Mouse (Mus musculus) forebrain, embryonic 14.5 days (tissue): ENCODE measurements around the gene Dync2h1. TPM values are rescaled to one million over a fixed set of nuclear protein-coding genes. Genes with fewer than 3 reads are reported as not detected.

Experiments used
- ATAC-seq: fragments of 200-750 bp; cut with Nextera tagmentation; 2 replicates; pipeline ENCODE4 v1.8.0; 2017; ENCODE audit warnings: mild to moderate bottlenecking, moderate library complexity
- DNase-seq: peaks from one replicate; pipeline ENCODE4 v3.0.0-alpha.2; 2015; ENCODE audit warnings: low spot score
- H3K27ac ChIP-seq: fragments of 300-500 bp; sonication (generic); 2 replicates; pipeline ENCODE4 v1.5.1; 2014; ENCODE audit warnings: low read depth, mild to moderate bottlenecking, control low read depth, low read length, moderate library complexity
- H3K27me3 ChIP-seq: fragments of 300-500 bp; sonication (generic); replicated peaks from 2 replicates; pipeline ENCODE4 v1.6.1; 2014; ENCODE audit warnings: low read length, control low read depth, mixed read lengths; ENCODE audit not compliant: control insufficient read depth, insufficient read depth
- H3K36me3 ChIP-seq: fragments of 300-500 bp; sonication (generic); 2 replicates; pipeline ENCODE4 v1.6.1; 2014; ENCODE audit warnings: low read length, control low read depth; ENCODE audit not compliant: control insufficient read depth, insufficient read depth
- H3K4me1 ChIP-seq: fragments of 300-500 bp; sonication (generic); 2 replicates; pipeline ENCODE4 v1.6.1; 2014; ENCODE audit warnings: antibody characterized with exemption, low read length, control low read depth; ENCODE audit not compliant: control insufficient read depth, insufficient read depth
- H3K4me2 ChIP-seq: fragments of 300-500 bp; sonication (generic); 2 replicates; pipeline ENCODE4 v1.6.1; 2014; ENCODE audit warnings: mild to moderate bottlenecking, control low read depth, low read length
- H3K4me3 ChIP-seq: fragments of 300-500 bp; sonication (generic); 2 replicates; pipeline ENCODE4 v1.5.1; 2014; ENCODE audit warnings: low read depth, low read length, control low read depth
- H3K9ac ChIP-seq: fragments of 300-500 bp; sonication (generic); 2 replicates; pipeline ENCODE4 v1.6.1; 2014; ENCODE audit warnings: mild to moderate bottlenecking, low read length, control low read depth, moderate library complexity
- H3K9me3 ChIP-seq: fragments of 300-500 bp; sonication (generic); replicated peaks from 2 replicates; pipeline ENCODE4 v1.6.1; 2016; ENCODE audit warnings: low read length, control low read depth, mixed read lengths; ENCODE audit not compliant: control insufficient read depth
- WGBS: fragments of 180-500 bp; shearing (Covaris S2); extraction: QIAGEN DNeasy Blood & Tissue Kit; methylation state at CpG from one replicate; pipeline ENCODE4 v1.1.7; 2014; 5-methylcytosine and 5-hydroxymethylcytosine counted together
- polyA plus RNA-seq: library from polyadenylated mRNA; unstranded; fragments of >200 nt; fragmentation: Nextera tagmentation; extraction: Ambion mirVana; gene quantifications from 2 replicates; pipeline ENCODE4 v1.2.1, GENCODE M21; 2014

Dync2h1 gene
- polyA plus RNA-seq, 1 experiment from 2014 or later = 15.5 TPM

DNA sequence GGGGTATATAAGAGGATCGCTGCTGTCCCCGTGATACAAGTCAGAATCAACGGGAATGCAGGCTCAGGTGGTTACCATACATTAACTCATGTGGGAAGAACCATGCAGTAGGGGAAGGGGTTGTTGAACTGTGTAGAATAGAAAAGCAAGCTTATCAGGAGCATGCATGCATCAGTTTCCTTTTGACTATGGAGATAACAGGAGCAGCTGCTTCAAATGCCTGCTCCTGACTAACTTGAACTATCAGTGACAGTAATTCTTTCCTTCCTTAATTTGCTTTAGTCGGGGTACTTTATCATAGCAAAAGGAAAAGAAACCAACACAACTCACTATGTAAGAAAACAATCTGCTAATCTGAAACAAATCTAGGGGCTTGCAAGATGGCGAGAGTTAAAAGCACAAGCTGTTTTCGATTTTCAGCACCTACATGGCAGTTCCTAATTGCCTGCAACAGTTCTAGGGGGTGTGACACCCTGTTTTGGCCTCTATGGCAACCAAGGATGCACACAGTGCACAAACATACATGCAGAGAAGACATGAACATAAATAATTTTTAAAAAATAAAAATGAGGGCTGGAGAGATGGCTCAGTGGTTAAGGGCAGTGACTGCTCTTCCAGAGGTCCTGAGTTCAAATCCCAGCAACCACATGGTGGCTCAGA lies 16.8 kb downstream of the Dync2h1 start:
- Histone ChIP-seq H3K9ac (no peak overlapping the region), H3K27me3 (no peaks in the 10 kb centered on the region), H3K4me2 (no peak overlapping the region), H3K4me3 (no peak overlapping the region), H3K4me1 (no peaks in the 10 kb centered on the region), H3K9me3 (no peaks in the 10 kb centered on the region), H3K36me3 (peaks cover 33% of the 10 kb centered on the region), H3K27ac (no peak overlapping the region)
- 93% methylated on average over 6 of the region's 6 CpGs for WGBS
- DNase-seq (no peak), ATAC-seq (no peak)

DNA sequence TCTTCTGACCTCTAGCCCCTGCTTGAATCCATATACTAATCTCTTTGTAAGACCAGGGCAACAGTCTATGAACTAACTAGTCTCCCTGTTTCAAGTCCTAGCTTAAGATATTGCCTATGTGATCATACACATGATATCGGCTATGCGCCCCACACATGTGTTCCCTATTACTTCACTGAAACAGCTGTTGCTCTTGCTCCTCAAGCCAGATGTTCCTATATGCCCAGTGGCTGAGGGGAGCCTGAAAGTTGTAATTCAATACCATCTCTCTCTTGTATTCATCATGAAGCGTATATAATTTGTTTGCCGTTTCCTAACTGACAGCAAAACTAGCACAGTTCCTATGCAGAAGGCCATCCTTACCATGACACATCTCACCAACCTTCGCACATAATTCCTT lies 23.6 kb downstream of the Dync2h1 start:
- Histone ChIP-seq H3K4me2 (no peak overlapping the region), H3K9me3 (no peaks in the 10 kb centered on the region), H3K27me3 (no peaks in the 10 kb centered on the region), H3K9ac (no peak overlapping the region), H3K36me3 (peaks cover 46% of the 10 kb centered on the region), H3K4me3 (no peak overlapping the region), H3K27ac (no peak overlapping the region), H3K4me1 (no peaks in the 10 kb centered on the region)
- ATAC-seq = no peak
- WGBS = 94% methylated on average over 5 of the region's 5 CpGs
- no peak for DNase-seq

DNA sequence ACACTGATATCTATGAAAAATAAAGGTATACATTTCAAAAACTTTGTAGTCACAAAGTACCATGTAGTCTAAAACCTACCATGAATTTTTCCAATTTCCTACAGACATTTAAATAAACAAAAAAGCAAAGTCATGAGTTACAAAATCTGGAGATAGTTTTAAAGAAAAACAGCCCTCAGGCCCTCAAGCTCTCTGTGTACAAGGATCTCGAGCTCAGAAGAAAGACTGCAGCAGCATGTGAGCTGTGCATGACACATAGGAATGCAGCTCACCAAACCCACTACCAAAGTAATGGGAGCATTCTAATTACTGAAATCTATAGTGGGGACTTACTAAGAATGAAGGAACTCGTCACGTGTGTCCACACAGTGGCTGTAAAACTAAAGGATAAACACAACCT lies 24.5 kb downstream of the Dync2h1 start:
- Histone ChIP-seq H3K27ac (no peak overlapping the region), H3K36me3 (peaks cover 51% of the 10 kb centered on the region), H3K9me3 (no peaks in the 10 kb centered on the region), H3K27me3 (no peaks in the 10 kb centered on the region), H3K4me2 (no peak overlapping the region), H3K4me3 (no peak overlapping the region), H3K4me1 (no peaks in the 10 kb centered on the region), H3K9ac (no peak overlapping the region)
- DNase-seq (no peak), ATAC-seq (no peak)
- 77% methylated on average over 3 of the region's 3 CpGs for WGBS

DNA sequence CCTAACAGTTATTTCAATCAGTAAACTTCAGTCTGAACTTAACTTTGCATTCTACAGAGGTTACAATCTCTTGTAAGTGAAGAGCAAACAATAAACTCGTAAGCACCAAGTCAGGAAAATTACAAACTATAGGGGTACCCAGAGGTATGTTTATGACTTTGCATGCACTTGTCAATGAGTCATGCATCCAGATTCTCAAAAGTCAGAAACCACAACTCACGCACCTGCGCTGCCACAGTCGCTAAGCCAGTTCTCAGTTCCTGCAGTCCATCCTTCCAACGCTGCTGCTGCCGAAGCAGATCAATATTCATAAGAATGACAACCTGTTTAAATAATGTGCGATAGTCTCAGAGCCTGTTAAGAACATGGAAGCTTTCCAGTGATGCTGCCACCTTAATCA lies 25.6 kb downstream of the Dync2h1 start:
- Histone ChIP-seq H3K27ac (no peak overlapping the region), H3K27me3 (no peaks in the 10 kb centered on the region), H3K4me3 (no peak overlapping the region), H3K9ac (no peak overlapping the region), H3K4me1 (no peaks in the 10 kb centered on the region), H3K9me3 (no peaks in the 10 kb centered on the region), H3K36me3 (peaks cover 50% of the 10 kb centered on the region), H3K4me2 (no peak overlapping the region)
- ATAC-seq = no peak
- DNase-seq = no peak
- 96% methylated on average over 7 of the region's 7 CpGs for WGBS

DNA sequence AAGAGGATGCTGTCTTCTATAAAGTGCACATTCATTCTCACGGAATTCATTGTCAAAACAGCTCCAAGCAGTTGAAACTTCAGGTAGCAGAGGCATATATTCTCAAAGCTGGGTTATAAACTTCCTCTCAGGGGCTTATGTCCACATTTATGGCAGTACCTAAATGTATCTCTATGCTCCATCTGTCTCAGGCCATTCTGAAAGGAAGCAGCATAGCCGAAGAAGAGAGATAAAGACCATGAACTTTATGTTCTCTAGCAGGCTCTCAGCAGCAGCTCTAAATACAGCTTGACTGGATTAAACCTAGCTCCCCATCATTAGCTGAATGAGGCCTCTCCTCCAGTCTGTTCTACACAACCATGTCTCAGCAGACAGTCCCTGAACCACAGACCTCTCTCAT lies 29.9 kb downstream of the Dync2h1 start:
- DNase-seq (no peak), ATAC-seq (no peak)
- WGBS = 98% methylated on average over 2 of the region's 2 CpGs
- Histone ChIP-seq H3K27me3 (no peaks in the 10 kb centered on the region), H3K36me3 (peaks cover 42% of the 10 kb centered on the region), H3K9ac (no peak overlapping the region), H3K9me3 (no peaks in the 10 kb centered on the region), H3K27ac (no peak overlapping the region), H3K4me3 (no peak overlapping the region), H3K4me2 (no peak overlapping the region), H3K4me1 (no peaks in the 10 kb centered on the region)

DNA sequence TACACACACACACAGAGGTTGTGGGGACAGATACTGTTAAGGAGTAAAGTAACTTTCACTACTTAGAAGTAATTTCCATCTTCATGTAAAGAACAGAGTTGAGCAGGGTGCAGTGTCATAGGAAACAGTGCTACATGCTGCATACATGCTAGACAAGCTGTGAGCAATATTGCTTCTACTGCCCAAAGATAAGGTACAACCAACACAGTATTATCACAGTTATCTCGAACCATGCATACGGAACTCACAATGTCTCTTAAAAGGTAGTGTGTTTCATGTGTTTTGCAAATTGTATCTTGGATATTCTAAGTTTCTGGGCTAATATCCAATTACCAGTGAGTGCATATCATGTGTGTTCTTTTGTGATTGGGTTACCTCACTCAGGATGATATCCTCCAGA lies 61.4 kb downstream of the Dync2h1 start:
- Histone ChIP-seq H3K9ac (no peak overlapping the region), H3K36me3 (peaks cover 3% of the 10 kb centered on the region; the same call in 1 of the 2 replicates), H3K4me3 (no peak overlapping the region), H3K9me3 (no peaks in the 10 kb centered on the region), H3K27ac (no peak overlapping the region), H3K4me1 (no peaks in the 10 kb centered on the region), H3K27me3 (no peaks in the 10 kb centered on the region), H3K4me2 (no peak overlapping the region)
- 91% methylated on average over 2 of the region's 2 CpGs for WGBS
- ATAC-seq (no peak), DNase-seq (no peak)

DNA sequence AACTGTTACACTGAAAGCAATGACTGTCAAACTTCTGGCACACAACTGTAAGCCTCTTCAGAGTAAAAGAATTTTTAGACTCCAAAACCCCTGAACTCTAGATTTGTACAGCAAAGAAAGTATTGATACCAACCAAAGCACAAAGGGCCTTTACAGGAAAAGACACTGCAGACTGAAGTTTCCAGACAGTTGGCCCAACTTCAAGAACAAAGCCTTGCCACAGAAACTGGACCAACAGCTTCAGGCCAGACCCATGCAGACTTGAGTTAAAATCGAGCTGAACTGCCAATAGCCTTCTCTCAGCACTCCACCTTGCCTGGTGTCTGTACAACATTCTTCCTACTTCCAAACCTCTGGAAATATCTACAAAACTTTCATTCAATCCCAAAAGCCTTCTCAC lies 74.1 kb downstream of the Dync2h1 start:
- ATAC-seq (no peak), DNase-seq (no peak)
- WGBS = 67% methylated on average over 1 of the region's 1 CpGs
- peaks cover 16% of the 10 kb centered on the region for H3K36me3 ChIP-seq
- no peaks in the 10 kb centered on the region for H3K9me3 ChIP-seq
- H3K9ac ChIP-seq = no peak overlapping the region
- H3K4me2 ChIP-seq = no peak overlapping the region
- H3K27ac ChIP-seq = no peak overlapping the region
- no peaks in the 10 kb centered on the region for H3K27me3 ChIP-seq
- H3K4me1 ChIP-seq = no peaks in the 10 kb centered on the region
- H3K4me3 ChIP-seq = no peak overlapping the region

DNA sequence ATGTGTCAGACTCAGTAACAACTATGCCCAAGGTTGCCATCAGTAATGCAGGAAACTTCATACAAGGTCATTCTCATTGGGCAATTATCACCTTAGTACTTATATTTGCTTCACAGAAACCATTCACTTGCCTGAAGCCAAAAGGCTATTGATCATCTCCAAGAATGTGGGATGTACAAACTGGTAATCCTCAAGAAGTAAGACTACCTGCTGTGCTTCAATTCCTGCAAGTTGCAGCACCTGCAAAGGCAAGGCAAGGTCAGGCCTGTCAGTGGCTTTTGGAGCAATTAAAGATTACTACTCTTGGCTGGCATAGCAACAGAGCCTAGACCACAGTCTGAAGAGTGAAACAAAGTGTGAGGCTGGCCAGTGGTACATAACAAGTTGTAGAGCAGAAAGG lies 82.9 kb downstream of the Dync2h1 start:
- DNase-seq = no peak
- Histone ChIP-seq H3K27ac (no peak overlapping the region), H3K9ac (no peak overlapping the region), H3K4me3 (no peak overlapping the region), H3K36me3 (0 out of 2 replicates have a peak, but pooled peaks cover 8% of the 10 kb centered on the region), H3K4me2 (no peak overlapping the region), H3K9me3 (no peaks in the 10 kb centered on the region), H3K4me1 (no peaks in the 10 kb centered on the region), H3K27me3 (no peaks in the 10 kb centered on the region)
- ATAC-seq = no peak

DNA sequence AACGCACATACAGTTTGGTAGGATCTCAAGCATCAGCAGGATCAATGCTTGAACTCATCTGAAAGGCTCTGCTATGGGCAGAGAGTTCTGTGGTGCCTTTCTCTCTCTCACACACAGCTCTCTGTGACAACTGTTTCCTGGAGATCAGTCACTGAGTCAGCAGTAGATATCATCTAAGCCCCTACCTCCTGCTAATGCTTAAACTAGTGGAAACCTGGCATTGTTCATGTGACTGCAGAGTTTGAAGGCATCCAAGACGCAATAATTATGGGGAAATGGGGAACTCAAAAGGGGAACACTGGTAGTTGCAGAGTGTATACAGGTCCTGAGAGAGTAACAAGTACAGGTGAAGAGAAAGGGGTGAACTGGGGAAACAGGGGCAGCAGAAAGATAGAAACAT lies 109.6 kb downstream of the Dync2h1 start:
- Histone ChIP-seq H3K36me3 (peaks cover 19% of the 10 kb centered on the region), H3K9ac (no peak overlapping the region), H3K4me3 (no peak overlapping the region), H3K4me1 (no peaks in the 10 kb centered on the region), H3K27ac (no peak overlapping the region), H3K27me3 (no peaks in the 10 kb centered on the region), H3K4me2 (no peak overlapping the region), H3K9me3 (no peaks in the 10 kb centered on the region)
- WGBS = 93% methylated on average over 2 of the region's 2 CpGs
- DNase-seq = no peak
- no peak for ATAC-seq
